Mouse (Mus musculus) liver, adult (tissue): ENCODE measurements around the gene Gpr4.

Source experiments
- GATA4 ChIP-seq: IDR thresholded peaks from 2 replicates; pipeline ENCODE4 v1.6.1; 2014; ENCODE audit warnings: mild to moderate bottlenecking, low read length; ENCODE audit not compliant: insufficient replicate concordance

Gene Gpr4

GRCm38 (mm10) chr7:19211996-19212755 lies at the start of gene Gpr4:
Gpr4 (plus strand) TSS chr7:19212538.
- no peak for TF ChIP-seq GATA4

- no peak for TF ChIP-seq GATA4
Observed at GRCm38 (mm10) chr7:19162928-19163327, 49.4 kb upstream of the Gpr4 start.

GRCm38 (mm10) chr7:19163752-19164151 lies 48.6 kb upstream of the Gpr4 start:
- no peak for TF ChIP-seq GATA4

GRCm38 (mm10) chr7:19164189-19164588 lies 48.1 kb upstream of the Gpr4 start:
- no peak for TF ChIP-seq GATA4

- no peak for TF ChIP-seq GATA4
Observed at GRCm38 (mm10) chr7:19164978-19165377, 47.4 kb upstream of the Gpr4 start.

- no peak for TF ChIP-seq GATA4
Observed at GRCm38 (mm10) chr7:19165656-19166423, 46.5 kb upstream of the Gpr4 start, which contains the start of gene Gipr. Gipr (minus strand) TSS chr7:19166127.

GRCm38 (mm10) chr7:19166990-19167389 lies 45.3 kb upstream of the Gpr4 start:
- TF ChIP-seq GATA4 = no peak

GRCm38 (mm10) chr7:19169506-19169905 lies 42.8 kb upstream of the Gpr4 start:
- no peak for TF ChIP-seq GATA4

- no peak for TF ChIP-seq GATA4
Observed at GRCm38 (mm10) chr7:19170142-19170541, 42.2 kb upstream of the Gpr4 start.

- TF ChIP-seq GATA4 = no peak
Observed at GRCm38 (mm10) chr7:19171831-19172230, 40.5 kb upstream of the Gpr4 start.

GRCm38 (mm10) chr7:19172874-19173273 lies 39.5 kb upstream of the Gpr4 start:
- no peak for TF ChIP-seq GATA4

GRCm38 (mm10) chr7:19175708-19176515 lies 36.4 kb upstream of the Gpr4 start, which contains the start of gene Eml2:
Eml2 (plus strand) TSS chr7:19176421.
- TF ChIP-seq GATA4 = no peak

- TF ChIP-seq GATA4 = no peak
Observed at GRCm38 (mm10) chr7:19176516-19176947, 35.8 kb upstream of the Gpr4 start.

GRCm38 (mm10) chr7:19177216-19177615 lies 35.1 kb upstream of the Gpr4 start:
- TF ChIP-seq GATA4 = no peak

- no peak for TF ChIP-seq GATA4
Observed at GRCm38 (mm10) chr7:19178035-19178434, 34.3 kb upstream of the Gpr4 start.
